Mouse (Mus musculus) heart, postnatal 0 days (tissue): ENCODE data around the gene Rcc1l. TPM values are rescaled to one million over a fixed set of nuclear protein-coding genes. Genes with fewer than 3 reads are reported as not detected.

ENCODE experiments used
- ATAC-seq: fragments of 200-750 bp; cut with Nextera tagmentation; 2 replicates; pipeline ENCODE4 v1.8.0; 2017; ENCODE audit warnings: low read depth, moderate number of reproducible peaks, moderate library complexity; ENCODE audit not compliant: insufficient read depth
- DNase-seq: peaks from one replicate; pipeline ENCODE4 v3.0.0-alpha.2; 2016; ENCODE audit warnings: low spot score
- H3K27ac ChIP-seq: fragments of 300-500 bp; sonication (generic); 2 replicates; pipeline ENCODE4 v1.5.1; 2014; ENCODE audit warnings: low read depth, mild to moderate bottlenecking
- H3K27me3 ChIP-seq: fragments of 300-500 bp; sonication (generic); 2 replicates; pipeline ENCODE4 v1.6.1; 2014; ENCODE audit warnings: low read length, mixed read lengths; ENCODE audit not compliant: control insufficient read depth, insufficient read depth
- H3K36me3 ChIP-seq: fragments of 300-500 bp; sonication (generic); replicated peaks from 2 replicates; pipeline ENCODE4 v1.6.1; 2014; ENCODE audit warnings: low read length, mixed read lengths; ENCODE audit not compliant: control insufficient read depth, insufficient read depth
- H3K4me1 ChIP-seq: fragments of 300-500 bp; sonication (generic); 2 replicates; pipeline ENCODE4 v1.6.1; 2014; ENCODE audit warnings: antibody characterized with exemption; ENCODE audit not compliant: control insufficient read depth, insufficient read depth
- H3K4me2 ChIP-seq: fragments of 300-500 bp; sonication (generic); 2 replicates; pipeline ENCODE4 v1.6.1; 2014; ENCODE audit warnings: low read depth, mild to moderate bottlenecking, low read length, moderate library complexity
- H3K4me3 ChIP-seq: fragments of 300-500 bp; sonication (generic); 2 replicates; pipeline ENCODE4 v1.5.1; 2014; ENCODE audit warnings: low read depth, low read length
- H3K9ac ChIP-seq: fragments of 300-500 bp; sonication (generic); replicated peaks from 2 replicates; pipeline ENCODE4 v1.6.1; 2014; ENCODE audit warnings: low read depth, low read length, mixed read lengths
- H3K9me3 ChIP-seq: fragments of 300-500 bp; sonication (generic); replicated peaks from 2 replicates; pipeline ENCODE4 v1.6.1; 2016; ENCODE audit warnings: low read length; ENCODE audit not compliant: control insufficient read depth
- CTCF ChIP-seq: IDR thresholded peaks from 2 replicates; pipeline ENCODE4 v1.5.1; 2016; ENCODE audit warnings: antibody characterized with exemption, control low read depth, low read depth
- EP300 ChIP-seq: IDR thresholded peaks from 2 replicates; pipeline ENCODE4 v1.6.1; 2016; ENCODE audit warnings: antibody characterized with exemption, low read depth
- WGBS: fragments of 180-500 bp; shearing (Covaris S2); extraction: QIAGEN DNeasy Blood & Tissue Kit; methylation state at CpG from one replicate; pipeline ENCODE4 v1.1.7; 2014; 5-methylcytosine and 5-hydroxymethylcytosine counted together
- polyA plus RNA-seq: library from polyadenylated mRNA; unstranded; fragments of >200 nt; fragmentation: Nextera tagmentation; extraction: Ambion mirVana; gene quantifications from 2 replicates; pipeline ENCODE4 v1.2.1, GENCODE M21; 2015
- total RNA-seq: library from RNA; depleted of rRNA; stranded (reverse); fragments of >200 nt; gene quantifications from 2 replicates; pipeline ENCODE4 v1.2.3, GENCODE M21; 2014; ENCODE audit warnings: low replicate concordance

Rcc1l gene
- total and polyA plus RNA-seq, 2 experiments from 2014 or later, result 19.7 to 22.1 TPM

- 89% methylated on average over 10 of the region's 10 CpGs for WGBS
- no peak for ATAC-seq
- TF ChIP-seq EP300 (no peak), CTCF (no peak)
- H3K36me3 ChIP-seq, result peaks cover 30% of the 10 kb centered on the region
- no peak overlapping the region for H3K4me3 ChIP-seq
- no peak overlapping the region for H3K27ac ChIP-seq
- H3K9me3 ChIP-seq, result no peaks in the 10 kb centered on the region
- no peaks in the 10 kb centered on the region for H3K4me1 ChIP-seq
- no peak overlapping the region for H3K4me2 ChIP-seq
- H3K27me3 ChIP-seq, result no peaks in the 10 kb centered on the region
- H3K9ac ChIP-seq, result no peak overlapping the region
- DNase-seq, result no peak
These were observed 7.3 kb downstream of the Rcc1l start for GRCm38 (mm10) chr5:134169231-134169630.

GRCm38 (mm10) chr5:134168033-134168432 is 8.5 kb downstream of the Rcc1l start:
- Histone ChIP-seq H3K9ac (no peak overlapping the region), H3K4me3 (no peak overlapping the region), H3K27ac (no peak overlapping the region), H3K9me3 (no peaks in the 10 kb centered on the region), H3K4me2 (no peak overlapping the region), H3K4me1 (no peaks in the 10 kb centered on the region), H3K27me3 (no peaks in the 10 kb centered on the region), H3K36me3 (peaks cover 39% of the 10 kb centered on the region)
- WGBS, result 88% methylated on average over 9 of the region's 9 CpGs
- no peak for ATAC-seq
- TF ChIP-seq CTCF (no peak), EP300 (no peak)
- DNase-seq, result no peak

- no peak overlapping the region for H3K4me3 ChIP-seq
- no peaks in the 10 kb centered on the region for H3K9me3 ChIP-seq
- no peak overlapping the region for H3K9ac ChIP-seq
- no peak overlapping the region for H3K4me2 ChIP-seq
- no peak overlapping the region for H3K27ac ChIP-seq
- H3K4me1 ChIP-seq, result no peaks in the 10 kb centered on the region
- no peak for ATAC-seq
- no peak for DNase-seq
- TF ChIP-seq CTCF (no peak), EP300 (no peak)
- no peaks in the 10 kb centered on the region for H3K27me3 ChIP-seq
- H3K36me3 ChIP-seq, result peaks cover 49% of the 10 kb centered on the region
- 88% methylated on average over 7 of the region's 7 CpGs for WGBS
These were observed 9.9 kb downstream of the Rcc1l start for GRCm38 (mm10) chr5:134166642-134167041.

GRCm38 (mm10) chr5:134164688-134165087 is 11.9 kb downstream of the Rcc1l start:
- ATAC-seq (no peak), DNase-seq (no peak)
- Histone ChIP-seq H3K4me2 (no peak overlapping the region), H3K36me3 (peaks cover 46% of the 10 kb centered on the region), H3K4me1 (no peaks in the 10 kb centered on the region), H3K27me3 (no peaks in the 10 kb centered on the region), H3K27ac (no peak overlapping the region), H3K4me3 (no peak overlapping the region), H3K9me3 (no peaks in the 10 kb centered on the region), H3K9ac (no peak overlapping the region)
- 35% methylated on average over 5 of the region's 5 CpGs for WGBS
- TF ChIP-seq CTCF (no peak), EP300 (no peak)

GRCm38 (mm10) chr5:134155916-134156466 is 20.6 kb downstream of the Rcc1l start:
- H3K4me2 ChIP-seq, result no peak overlapping the region
- peaks cover 68% of the 10 kb centered on the region for H3K36me3 ChIP-seq
- DNase-seq (no peak), ATAC-seq (no peak)
- H3K4me3 ChIP-seq, result no peak overlapping the region
- H3K27me3 ChIP-seq, result no peaks in the 10 kb centered on the region
- H3K27ac ChIP-seq, result no peak overlapping the region
- no peaks in the 10 kb centered on the region for H3K4me1 ChIP-seq
- no peak overlapping the region for H3K9ac ChIP-seq
- no peaks in the 10 kb centered on the region for H3K9me3 ChIP-seq
- 81% methylated on average over 7 of the region's 7 CpGs for WGBS
- TF ChIP-seq CTCF (no peak), EP300 (no peak)

GRCm38 (mm10) chr5:134151895-134152294 is 24.7 kb downstream of the Rcc1l start:
- H3K27me3 ChIP-seq, result no peaks in the 10 kb centered on the region
- H3K4me3 ChIP-seq, result no peak overlapping the region
- H3K9ac ChIP-seq, result no peak overlapping the region
- DNase-seq, result no peak
- 84% methylated on average over 11 of the region's 11 CpGs for WGBS
- H3K9me3 ChIP-seq, result no peaks in the 10 kb centered on the region
- peaks cover 58% of the 10 kb centered on the region for H3K36me3 ChIP-seq
- H3K27ac ChIP-seq, result no peak overlapping the region
- H3K4me1 ChIP-seq, result peaks cover 4% of the 10 kb centered on the region; the same call in 1 of the 2 replicates
- ATAC-seq, result no peak
- no peak overlapping the region for H3K4me2 ChIP-seq
- no peak for TF ChIP-seq EP300
- no peak for TF ChIP-seq CTCF
